Mouse (Mus musculus): Measurements from ENCODE around the gene Gm8906.
"Not testable (repeated sequence)": the region's sequence is repeated elsewhere in the genome, so short reads cannot be mapped to it uniquely, and the experiment has no call there.

Gm8906 gene

DNA sequence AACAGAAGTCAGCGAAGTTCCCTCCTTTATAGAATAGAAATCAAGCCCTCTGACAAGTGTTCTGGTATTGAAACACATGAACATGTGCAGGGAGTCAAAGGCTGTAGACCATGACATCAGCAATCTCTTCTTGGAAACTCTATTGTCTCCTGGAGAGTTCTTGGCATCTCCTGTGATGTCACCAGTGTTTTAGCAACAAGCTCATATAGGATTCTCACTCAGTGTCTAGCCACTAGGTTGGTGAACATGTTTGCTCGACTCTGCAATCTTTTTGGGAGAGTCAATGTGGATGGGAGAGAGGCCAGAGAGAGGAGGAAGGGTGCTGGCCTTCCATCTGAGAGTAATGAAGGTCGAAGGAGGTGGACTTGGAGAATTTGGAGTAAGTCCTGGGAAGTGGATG, at the start of gene Gm8906:
TSS of gene Gm8906 (plus strand) at position 301 of the 400 bp plus-strand sequence.
- DNase-seq (ENCODE audit: low spot score) = not testable (repeated sequence)

All from ovary, adult 18-20 months (tissue).